Mouse (Mus musculus): ENCODE data around the gene Stx6. TPM values are rescaled to one million over a fixed set of nuclear protein-coding genes. Genes with fewer than 3 reads are reported as not detected.
A peak's percentile ranks its signal among the peaks of the same experiment; 100 is the strongest.

The Stx6 gene
- polyA plus RNA-seq, 1 experiment from 2014 or later: 45.7 TPM

GRCm38 (mm10) chr1:155201373-155201879 lies 42.9 kb downstream of the Stx6 start:
- H3K36me3 ChIP-seq (ENCODE audit: control insufficient read depth, insufficient read depth, low read length): 0 out of 2 replicates have a peak, but pooled peaks cover 3% of the 10 kb centered on the region
- peak overlapping the region; percentile 92 for H3K27ac ChIP-seq (ENCODE audit: low read length)
- H3K4me3 ChIP-seq (replicated peaks; ENCODE audit: low read length): no peak overlapping the region
- peaks cover 23% of the 10 kb centered on the region for H3K4me1 ChIP-seq (ENCODE audit: control insufficient read depth, insufficient read depth, low read length)
- no peak overlapping the region for H3K4me2 ChIP-seq (ENCODE audit: low read depth, low read length)
- H3K27me3 ChIP-seq (ENCODE audit: control insufficient read depth, insufficient read depth, low read length): no peaks in the 10 kb centered on the region
- peak; percentile 86 for ATAC-seq (ENCODE audit: insufficient read depth, low FRiP score)
- no peak overlapping the region for H3K9ac ChIP-seq (ENCODE audit: low read length)
- no peaks in the 10 kb centered on the region for H3K9me3 ChIP-seq (replicated peaks; ENCODE audit: control insufficient read depth, low read length)
- 39% methylated on average over 4 of the region's 4 CpGs for WGBS

- Histone ChIP-seq H3K9me3 (replicated peaks; ENCODE audit: control insufficient read depth, low read length) (no peaks in the 10 kb centered on the region), H3K9ac (ENCODE audit: low read length) (no peak overlapping the region), H3K4me2 (ENCODE audit: low read depth, low read length) (no peak overlapping the region), H3K4me1 (ENCODE audit: control insufficient read depth, insufficient read depth, low read length) (peaks cover 25% of the 10 kb centered on the region), H3K4me3 (replicated peaks; ENCODE audit: low read length) (no peak overlapping the region), H3K36me3 (ENCODE audit: control insufficient read depth, insufficient read depth, low read length) (0 out of 2 replicates have a peak, but pooled peaks cover 3% of the 10 kb centered on the region), H3K27ac (ENCODE audit: low read length) (peak overlapping the region; percentile 92), H3K27me3 (ENCODE audit: control insufficient read depth, insufficient read depth, low read length) (no peaks in the 10 kb centered on the region)
- peak; percentile 15; the same call in 1 of the 2 replicates for ATAC-seq (ENCODE audit: insufficient read depth, low FRiP score)
- 86% methylated on average over 17 of the region's 17 CpGs for whole genome bisulfite sequencing
These were observed 43.4 kb downstream of the Stx6 start for GRCm38 (mm10) chr1:155201914-155202313.

GRCm38 (mm10) chr1:155202472-155202871 lies 44.0 kb downstream of the Stx6 start:
- H3K4me2 ChIP-seq (ENCODE audit: low read depth, low read length): no peak overlapping the region
- H3K9me3 ChIP-seq (replicated peaks; ENCODE audit: control insufficient read depth, low read length): no peaks in the 10 kb centered on the region
- 0 out of 2 replicates have a peak, but pooled peaks cover 3% of the 10 kb centered on the region for H3K36me3 ChIP-seq (ENCODE audit: control insufficient read depth, insufficient read depth, low read length)
- H3K9ac ChIP-seq (ENCODE audit: low read length): no peak overlapping the region
- peaks cover 25% of the 10 kb centered on the region for H3K4me1 ChIP-seq (ENCODE audit: control insufficient read depth, insufficient read depth, low read length)
- ATAC-seq (ENCODE audit: insufficient read depth, low FRiP score): no peak
- H3K4me3 ChIP-seq (replicated peaks; ENCODE audit: low read length): no peak overlapping the region
- H3K27ac ChIP-seq (ENCODE audit: low read length): peak overlapping the region; percentile 92
- no peaks in the 10 kb centered on the region for H3K27me3 ChIP-seq (ENCODE audit: control insufficient read depth, insufficient read depth, low read length)
- 68% methylated on average over 5 of the region's 5 CpGs for WGBS

- Histone ChIP-seq H3K9ac (ENCODE audit: low read length) (no peak overlapping the region), H3K4me1 (ENCODE audit: control insufficient read depth, insufficient read depth, low read length) (peaks cover 25% of the 10 kb centered on the region), H3K9me3 (replicated peaks; ENCODE audit: control insufficient read depth, low read length) (no peaks in the 10 kb centered on the region), H3K4me2 (ENCODE audit: low read depth, low read length) (no peak overlapping the region), H3K27me3 (ENCODE audit: control insufficient read depth, insufficient read depth, low read length) (no peaks in the 10 kb centered on the region), H3K36me3 (ENCODE audit: control insufficient read depth, insufficient read depth, low read length) (0 out of 2 replicates have a peak, but pooled peaks cover 3% of the 10 kb centered on the region), H3K4me3 (replicated peaks; ENCODE audit: low read length) (no peak overlapping the region), H3K27ac (ENCODE audit: low read length) (no peak overlapping the region)
- WGBS: 70% methylated on average over 7 of the region's 7 CpGs
- no peak for ATAC-seq (ENCODE audit: insufficient read depth, low FRiP score)
These were observed 44.6 kb downstream of the Stx6 start for GRCm38 (mm10) chr1:155203101-155203500.

GRCm38 (mm10) chr1:155203954-155204353 lies 45.4 kb downstream of the Stx6 start:
- H3K9ac ChIP-seq (ENCODE audit: low read length): no peak overlapping the region
- ATAC-seq (ENCODE audit: insufficient read depth, low FRiP score): no peak
- H3K36me3 ChIP-seq (ENCODE audit: control insufficient read depth, insufficient read depth, low read length): 0 out of 2 replicates have a peak, but pooled peaks cover 3% of the 10 kb centered on the region
- H3K9me3 ChIP-seq (replicated peaks; ENCODE audit: control insufficient read depth, low read length): no peaks in the 10 kb centered on the region
- no peak overlapping the region for H3K4me3 ChIP-seq (replicated peaks; ENCODE audit: low read length)
- no peaks in the 10 kb centered on the region for H3K27me3 ChIP-seq (ENCODE audit: control insufficient read depth, insufficient read depth, low read length)
- 93% methylated on average over 12 of the region's 12 CpGs for WGBS
- H3K27ac ChIP-seq (ENCODE audit: low read length): no peak overlapping the region
- peaks cover 29% of the 10 kb centered on the region for H3K4me1 ChIP-seq (ENCODE audit: control insufficient read depth, insufficient read depth, low read length)
- H3K4me2 ChIP-seq (ENCODE audit: low read depth, low read length): no peak overlapping the region

GRCm38 (mm10) chr1:155204560-155205162 lies 46.1 kb downstream of the Stx6 start:
- no peak overlapping the region for H3K27ac ChIP-seq (ENCODE audit: low read length)
- peaks cover 29% of the 10 kb centered on the region for H3K4me1 ChIP-seq (ENCODE audit: control insufficient read depth, insufficient read depth, low read length)
- H3K36me3 ChIP-seq (ENCODE audit: control insufficient read depth, insufficient read depth, low read length): 0 out of 2 replicates have a peak, but pooled peaks cover 3% of the 10 kb centered on the region
- H3K9me3 ChIP-seq (replicated peaks; ENCODE audit: control insufficient read depth, low read length): no peaks in the 10 kb centered on the region
- no peak overlapping the region for H3K9ac ChIP-seq (ENCODE audit: low read length)
- H3K4me3 ChIP-seq (replicated peaks; ENCODE audit: low read length): no peak overlapping the region
- no peak for ATAC-seq (ENCODE audit: insufficient read depth, low FRiP score)
- H3K27me3 ChIP-seq (ENCODE audit: control insufficient read depth, insufficient read depth, low read length): no peaks in the 10 kb centered on the region
- H3K4me2 ChIP-seq (ENCODE audit: low read depth, low read length): no peak overlapping the region
- 59% methylated on average over 8 of the region's 8 CpGs for WGBS

- H3K36me3 ChIP-seq (ENCODE audit: control insufficient read depth, insufficient read depth, low read length): 0 out of 2 replicates have a peak, but pooled peaks cover 2% of the 10 kb centered on the region
- H3K4me1 ChIP-seq (ENCODE audit: control insufficient read depth, insufficient read depth, low read length): peaks cover 29% of the 10 kb centered on the region
- H3K27me3 ChIP-seq (ENCODE audit: control insufficient read depth, insufficient read depth, low read length): no peaks in the 10 kb centered on the region
- WGBS: 44% methylated on average over 7 of the region's 7 CpGs
- ATAC-seq (ENCODE audit: insufficient read depth, low FRiP score): no peak
- H3K27ac ChIP-seq (ENCODE audit: low read length): peak overlapping the region; percentile 30; the same call in 1 of the 2 replicates
- no peak overlapping the region for H3K4me2 ChIP-seq (ENCODE audit: low read depth, low read length)
- no peaks in the 10 kb centered on the region for H3K9me3 ChIP-seq (replicated peaks; ENCODE audit: control insufficient read depth, low read length)
- no peak overlapping the region for H3K9ac ChIP-seq (ENCODE audit: low read length)
- H3K4me3 ChIP-seq (replicated peaks; ENCODE audit: low read length): no peak overlapping the region
These were observed 46.8 kb downstream of the Stx6 start for GRCm38 (mm10) chr1:155205311-155205710.

GRCm38 (mm10) chr1:155205822-155206660 lies 47.5 kb downstream of the Stx6 start:
- Histone ChIP-seq H3K27ac (ENCODE audit: low read length) (peak overlapping the region; percentile 30), H3K9ac (ENCODE audit: low read length) (peak overlapping the region; percentile 47)
- no peak for ATAC-seq (ENCODE audit: insufficient read depth, low FRiP score)

GRCm38 (mm10) chr1:155207859-155208258 lies 49.3 kb downstream of the Stx6 start:
- Histone ChIP-seq H3K27ac (ENCODE audit: low read length) (no peak overlapping the region), H3K4me2 (ENCODE audit: low read depth, low read length) (no peak overlapping the region), H3K9me3 (replicated peaks; ENCODE audit: control insufficient read depth, low read length) (no peaks in the 10 kb centered on the region), H3K4me3 (replicated peaks; ENCODE audit: low read length) (no peak overlapping the region), H3K9ac (ENCODE audit: low read length) (no peak overlapping the region), H3K36me3 (ENCODE audit: control insufficient read depth, insufficient read depth, low read length) (no peaks in the 10 kb centered on the region), H3K4me1 (ENCODE audit: control insufficient read depth, insufficient read depth, low read length) (peaks cover 37% of the 10 kb centered on the region), H3K27me3 (ENCODE audit: control insufficient read depth, insufficient read depth, low read length) (no peaks in the 10 kb centered on the region)
- ATAC-seq (ENCODE audit: insufficient read depth, low FRiP score): no peak
- 73% methylated on average over 3 of the region's 3 CpGs for WGBS

More at GRCm38 (mm10) chr1:155205822-155206660, 47.5 kb downstream of the Stx6 start:
- Histone ChIP-seq H3K9me3 (replicated peaks; ENCODE audit: control insufficient read depth, low read length) (no peaks in the 10 kb centered on the region), H3K4me1 (ENCODE audit: control insufficient read depth, insufficient read depth, low read length) (peaks cover 26% of the 10 kb centered on the region), H3K36me3 (ENCODE audit: control insufficient read depth, insufficient read depth, low read length) (no peaks in the 10 kb centered on the region), H3K4me2 (ENCODE audit: low read depth, low read length) (no peak overlapping the region), H3K4me3 (replicated peaks; ENCODE audit: low read length) (no peak overlapping the region), H3K27me3 (ENCODE audit: control insufficient read depth, insufficient read depth, low read length) (no peaks in the 10 kb centered on the region)
- 53% methylated on average over 19 of the region's 19 CpGs for WGBS
